Mouse (Mus musculus) right cerebral cortex, postnatal 25 days (tissue): ENCODE results near the gene Anapc5.

Experiments
- DNase-seq: peaks from one replicate; pipeline ENCODE4 v3.0.0; 2022

The Anapc5 gene

GRCm38 (mm10) chr5:122767283-122767682 is 53.9 kb downstream of the Anapc5 start:
- no peak for DNase-seq

DNA sequence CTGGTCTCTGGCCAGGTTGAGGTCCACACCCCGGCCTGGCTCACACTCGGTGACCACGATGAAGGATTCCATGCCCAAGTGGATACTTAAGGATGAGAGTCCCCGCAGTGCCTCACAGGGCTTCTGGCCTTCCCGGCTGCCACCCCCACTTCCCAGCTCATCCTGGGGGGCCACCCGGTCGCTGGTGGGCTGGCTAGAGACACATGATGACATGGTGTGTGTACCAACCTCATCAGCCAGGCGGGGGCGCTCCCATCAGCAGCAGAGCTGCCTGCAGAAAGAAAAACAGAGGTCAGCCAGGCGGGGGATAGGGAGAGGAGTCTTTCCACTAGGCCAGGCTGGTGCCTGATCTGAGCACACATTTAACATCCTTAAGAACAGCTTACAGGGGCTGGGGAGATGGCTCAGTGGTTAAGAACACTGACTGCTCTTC is 57.1 kb downstream of the Anapc5 start:
- no peak for DNase-seq

DNA sequence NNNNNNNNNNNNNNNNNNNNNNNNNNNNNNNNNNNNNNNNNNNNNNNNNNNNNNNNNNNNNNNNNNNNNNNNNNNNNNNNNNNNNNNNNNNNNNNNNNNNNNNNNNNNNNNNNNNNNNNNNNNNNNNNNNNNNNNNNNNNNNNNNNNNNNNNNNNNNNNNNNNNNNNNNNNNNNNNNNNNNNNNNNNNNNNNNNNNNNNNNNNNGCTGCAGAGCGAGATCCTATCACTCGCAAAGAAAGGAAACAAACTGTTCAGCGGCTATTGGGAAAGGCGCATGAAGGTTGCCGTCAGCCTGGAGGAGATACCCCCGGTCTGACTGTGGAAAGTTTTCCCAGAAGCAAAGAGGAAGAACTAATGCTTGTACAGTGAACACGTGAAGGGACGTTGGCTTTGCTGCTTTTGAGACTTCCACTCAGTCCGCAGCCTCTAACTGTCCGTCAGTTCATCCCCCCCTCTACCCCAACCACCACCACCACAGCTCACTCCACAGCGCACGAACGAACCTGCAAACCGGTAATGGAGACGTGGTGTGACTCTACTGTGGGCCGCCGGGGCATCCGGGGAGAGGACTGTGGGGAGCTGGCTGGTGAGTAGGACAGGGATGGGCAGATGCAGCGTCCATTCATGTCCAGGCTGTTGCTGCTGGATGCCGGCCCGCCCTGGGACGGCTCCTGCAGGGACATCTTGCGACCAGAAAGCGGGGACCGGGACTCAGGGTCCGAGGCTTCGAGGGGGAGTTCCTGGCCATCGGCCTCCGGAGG is 57.7 kb downstream of the Anapc5 start:
- DNase-seq = no peak

- DNase-seq = no peak
These were observed 64.5 kb downstream of the Anapc5 start for GRCm38 (mm10) chr5:122756680-122757079.

- DNase-seq = no peak
These were observed 65.0 kb downstream of the Anapc5 start for GRCm38 (mm10) chr5:122756144-122756543.

DNA sequence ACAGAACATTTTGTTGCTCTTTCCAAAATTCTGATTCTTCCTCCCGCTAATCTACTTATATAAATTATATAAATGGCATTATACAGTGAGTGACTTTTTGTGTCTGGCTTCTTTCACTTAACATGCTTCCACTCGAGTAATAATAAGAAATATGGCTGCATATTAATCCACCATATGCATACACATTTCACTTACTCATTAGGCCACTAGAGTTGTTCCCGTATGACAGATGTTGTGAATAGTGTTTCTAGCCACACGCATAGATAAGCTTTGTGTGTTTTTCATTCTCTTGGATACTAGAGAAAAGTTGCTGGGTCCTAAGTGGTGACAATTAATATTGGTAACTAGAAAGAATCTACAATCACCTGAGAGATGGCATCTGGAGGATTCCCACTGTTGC is 65.5 kb downstream of the Anapc5 start:
- no peak for DNase-seq

DNA sequence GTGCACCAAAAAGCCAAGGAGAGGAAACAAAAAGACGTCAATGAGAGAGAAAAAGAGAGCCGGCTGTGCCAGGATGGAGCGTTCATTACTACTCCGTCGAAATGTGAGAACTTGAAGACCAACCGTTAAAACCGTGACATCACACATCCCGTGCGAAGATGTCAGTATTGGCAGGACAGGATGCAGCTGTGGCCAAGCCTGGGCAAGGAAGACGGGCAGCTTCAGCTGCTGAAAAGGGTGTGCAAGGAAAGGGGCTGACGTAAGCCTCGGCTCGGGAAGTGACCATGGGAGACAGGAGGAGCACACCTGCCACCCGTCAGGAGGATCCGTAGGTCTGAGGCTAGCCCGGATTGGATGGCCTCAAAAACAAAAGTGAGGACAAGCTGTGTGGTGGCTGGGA is 66.7 kb downstream of the Anapc5 start:
- no peak for DNase-seq

- no peak for DNase-seq
These were observed 73.2 kb downstream of the Anapc5 start for GRCm38 (mm10) chr5:122747950-122748349.

- no peak for DNase-seq
These were observed 77.2 kb downstream of the Anapc5 start for GRCm38 (mm10) chr5:122743880-122744422.
